Mouse (Mus musculus) midbrain, embryonic 15.5 days (tissue): ENCODE data around the gene Trmt2b. TPM values are rescaled to one million over a fixed set of nuclear protein-coding genes. Genes with fewer than 3 reads are reported as not detected.
A peak's percentile ranks its signal among the peaks of the same experiment; 100 is the strongest.
"Not testable (repeated sequence)": the region's sequence is repeated elsewhere in the genome, so short reads cannot be mapped to it uniquely, and the experiment has no call there.

ENCODE experiments used
- ATAC-seq: fragments of 200-750 bp; cut with Nextera tagmentation; replicated peaks from 2 replicates; pipeline ENCODE4 v1.8.0; 2017; ENCODE audit warnings: moderate TSS enrichment
- H3K27ac ChIP-seq: fragments of 300-500 bp; sonication (generic); 2 replicates; pipeline ENCODE4 v1.5.1; 2015; ENCODE audit warnings: mild to moderate bottlenecking, inconsistent platforms
- H3K27me3 ChIP-seq: fragments of 300-500 bp; sonication (generic); replicated peaks from 2 replicates; pipeline ENCODE4 v1.6.1; 2015; ENCODE audit warnings: inconsistent platforms
- H3K36me3 ChIP-seq: fragments of 300-500 bp; sonication (generic); replicated peaks from 2 replicates; pipeline ENCODE4 v1.6.1; 2015; ENCODE audit warnings: inconsistent platforms
- H3K4me1 ChIP-seq: fragments of 300-500 bp; sonication (generic); 2 replicates; pipeline ENCODE4 v1.6.1; 2015; ENCODE audit warnings: inconsistent platforms
- H3K4me2 ChIP-seq: fragments of 300-500 bp; sonication (generic); 2 replicates; pipeline ENCODE4 v1.6.1; 2015; ENCODE audit warnings: inconsistent platforms, mild to moderate bottlenecking, moderate library complexity
- H3K4me3 ChIP-seq: fragments of 300-500 bp; sonication (generic); 2 replicates; pipeline ENCODE4 v1.5.1; 2015; ENCODE audit warnings: mild to moderate bottlenecking, inconsistent platforms
- H3K9ac ChIP-seq: fragments of 300-500 bp; sonication (generic); 2 replicates; pipeline ENCODE4 v1.6.1; 2015; ENCODE audit warnings: mild to moderate bottlenecking, inconsistent platforms
- H3K9me3 ChIP-seq: fragments of 300-500 bp; sonication (generic); 2 replicates; pipeline ENCODE4 v1.6.1; 2016; ENCODE audit warnings: inconsistent platforms
- WGBS: fragments of 180-500 bp; shearing (Covaris S2); methylation state at CpG from one replicate; pipeline ENCODE4 v1.1.7; 2015; ENCODE audit warnings: mixed read lengths; 5-methylcytosine and 5-hydroxymethylcytosine counted together
- polyA plus RNA-seq: library from polyadenylated mRNA; unstranded; fragments of >200 nt; fragmentation: Nextera tagmentation; extraction: Ambion mirVana; gene quantifications from 2 replicates; pipeline ENCODE4 v1.2.1, GENCODE M21; 2015

Gene Trmt2b
- 4.8 and 5.5 TPM in 2 replicates for polyA plus RNA-seq

GRCm38 (mm10) chrX:134276275-134277160 lies at the start of gene Trmt2b:
Trmt2b (minus strand) TSS chrX:134276984.
- H3K9ac ChIP-seq, result no peak within 1 kb of the TSS
- no peaks in the 10 kb centered on the region; the same call in 1 of the 2 replicates for H3K4me1 ChIP-seq
- ATAC-seq, result peak; percentile 83
- H3K27me3 ChIP-seq, result no peaks in the 10 kb centered on the region; the same call in 1 of the 2 replicates
- peak within 1 kb of the TSS; percentile 57 for H3K4me2 ChIP-seq
- no peak within 1 kb of the TSS for H3K27ac ChIP-seq
- H3K4me3 ChIP-seq, result peak within 1 kb of the TSS; percentile 41
- no peaks in the 10 kb centered on the region for H3K9me3 ChIP-seq
- H3K36me3 ChIP-seq, result no peaks in the 10 kb centered on the region
- 28% methylated on average over 19 of the region's 26 CpGs for WGBS

- ATAC-seq, result no peak
- H3K9me3 ChIP-seq, result no peaks in the 10 kb centered on the region
- H3K36me3 ChIP-seq, result no peaks in the 10 kb centered on the region
- H3K27ac ChIP-seq, result no peak overlapping the region
- H3K9ac ChIP-seq, result no peak overlapping the region
- H3K4me2 ChIP-seq, result no peak overlapping the region
- no peaks in the 10 kb centered on the region for H3K4me1 ChIP-seq
- WGBS, result 90% methylated on average over 2 of the region's 2 CpGs
- no peak overlapping the region for H3K4me3 ChIP-seq
- no peaks in the 10 kb centered on the region for H3K27me3 ChIP-seq
Observed at GRCm38 (mm10) chrX:134319153-134319932, 42.6 kb upstream of the Trmt2b start.

- H3K9me3 ChIP-seq, H3K36me3 ChIP-seq, H3K4me1 ChIP-seq, ATAC-seq, H3K27ac ChIP-seq, H3K4me3 ChIP-seq, H3K4me2 ChIP-seq, H3K27me3 ChIP-seq, H3K9ac ChIP-seq: not testable (repeated sequence)
- 88% methylated on average over 7 of the region's 7 CpGs for WGBS
Observed at GRCm38 (mm10) chrX:134311193-134311592, 34.4 kb upstream of the Trmt2b start.

- ATAC-seq, result peak; percentile 80; the same call in 1 of the 2 replicates
- peak overlapping the region; percentile 41 for H3K4me3 ChIP-seq
- H3K4me1 ChIP-seq, result peaks cover 5% of the 10 kb centered on the region; the same call in 1 of the 2 replicates
- H3K4me2 ChIP-seq, result peak overlapping the region; percentile 53
- H3K27ac ChIP-seq, result no peak overlapping the region
- no peak overlapping the region; the same call in 1 of the 2 replicates for H3K9ac ChIP-seq
- 21% methylated on average over 9 of the region's 9 CpGs for WGBS
- H3K27me3 ChIP-seq, result no peaks in the 10 kb centered on the region
- no peaks in the 10 kb centered on the region for H3K9me3 ChIP-seq
- no peaks in the 10 kb centered on the region for H3K36me3 ChIP-seq
Observed at GRCm38 (mm10) chrX:134308275-134308634, 31.5 kb upstream of the Trmt2b start.

GRCm38 (mm10) chrX:134307534-134308274 lies 30.9 kb upstream of the Trmt2b start, which contains the start of gene Cenpi:
Cenpi (plus strand) TSS chrX:134308084.
- H3K4me2 ChIP-seq, result peak within 1 kb of the TSS; percentile 53
- H3K4me3 ChIP-seq, result peak within 1 kb of the TSS; percentile 41
- peak; percentile 98 for ATAC-seq
- peaks cover 5% of the 10 kb centered on the region; the same call in 1 of the 2 replicates for H3K4me1 ChIP-seq
- H3K9ac ChIP-seq, result no peak within 1 kb of the TSS; the same call in 1 of the 2 replicates
- H3K27me3 ChIP-seq, result no peaks in the 10 kb centered on the region
- H3K9me3 ChIP-seq, result no peaks in the 10 kb centered on the region
- whole genome bisulfite sequencing, result 28% methylated on average over 36 of the region's 36 CpGs
- no peaks in the 10 kb centered on the region for H3K36me3 ChIP-seq
- peak within 1 kb of the TSS; percentile 50 for H3K27ac ChIP-seq

GRCm38 (mm10) chrX:134303287-134303686 lies 26.5 kb upstream of the Trmt2b start:
- 92% methylated on average over 1 of the region's 1 CpGs for WGBS
- H3K27me3 ChIP-seq, result no peaks in the 10 kb centered on the region
- H3K36me3 ChIP-seq, result no peaks in the 10 kb centered on the region
- ATAC-seq, result no peak
- H3K4me2 ChIP-seq, result no peak overlapping the region
- no peaks in the 10 kb centered on the region for H3K9me3 ChIP-seq
- peaks cover 3% of the 10 kb centered on the region; the same call in 1 of the 2 replicates for H3K4me1 ChIP-seq
- H3K4me3 ChIP-seq, result no peak overlapping the region
- H3K9ac ChIP-seq, result no peak overlapping the region
- no peak overlapping the region for H3K27ac ChIP-seq

- Histone ChIP-seq H3K9ac (no peak overlapping the region), H3K9me3 (no peaks in the 10 kb centered on the region), H3K4me1 (0 out of 2 replicates have a peak, but pooled peaks cover 2% of the 10 kb centered on the region), H3K36me3 (no peaks in the 10 kb centered on the region), H3K4me2 (no peak overlapping the region), H3K27me3 (no peaks in the 10 kb centered on the region), H3K27ac (no peak overlapping the region), H3K4me3 (no peak overlapping the region)
- no peak for ATAC-seq
- 48% methylated on average over 5 of the region's 5 CpGs for WGBS
Observed at GRCm38 (mm10) chrX:134300219-134300618, 23.4 kb upstream of the Trmt2b start.

- peak overlapping the region; percentile 62; the same call in 1 of the 2 replicates for H3K9ac ChIP-seq
- WGBS, result 32% methylated on average over 4 of the region's 4 CpGs
- H3K4me3 ChIP-seq, result peak overlapping the region; percentile 57
- H3K4me2 ChIP-seq, result peak overlapping the region; percentile 52
- no peaks in the 10 kb centered on the region for H3K36me3 ChIP-seq
- no peaks in the 10 kb centered on the region for H3K9me3 ChIP-seq
- H3K27me3 ChIP-seq, result no peaks in the 10 kb centered on the region; the same call in 1 of the 2 replicates
- ATAC-seq, result peak; percentile 34
- peak overlapping the region; percentile 85 for H3K27ac ChIP-seq
- 0 out of 2 replicates have a peak, but pooled peaks cover 2% of the 10 kb centered on the region for H3K4me1 ChIP-seq
Observed at GRCm38 (mm10) chrX:134297195-134297594, 20.4 kb upstream of the Trmt2b start.

- Histone ChIP-seq H3K27ac (peak overlapping the region; percentile 85), H3K9ac (peak overlapping the region; percentile 62), H3K36me3 (no peaks in the 10 kb centered on the region), H3K4me2 (peak overlapping the region; percentile 52), H3K27me3 (no peaks in the 10 kb centered on the region; the same call in 1 of the 2 replicates), H3K4me1 (0 out of 2 replicates have a peak, but pooled peaks cover 2% of the 10 kb centered on the region), H3K4me3 (peak overlapping the region; percentile 57), H3K9me3 (no peaks in the 10 kb centered on the region)
- WGBS, result 23% methylated on average over 7 of the region's 7 CpGs
- ATAC-seq, result peak; percentile 48
Observed at GRCm38 (mm10) chrX:134296737-134297136, 20.0 kb upstream of the Trmt2b start.

GRCm38 (mm10) chrX:134296301-134296700 lies 19.5 kb upstream of the Trmt2b start:
- H3K4me2 ChIP-seq, result peak overlapping the region; percentile 52
- no peaks in the 10 kb centered on the region for H3K9me3 ChIP-seq
- H3K4me3 ChIP-seq, result peak overlapping the region; percentile 57
- no peaks in the 10 kb centered on the region; the same call in 1 of the 2 replicates for H3K27me3 ChIP-seq
- H3K9ac ChIP-seq, result peak overlapping the region; percentile 62
- WGBS, result 37% methylated on average over 9 of the region's 9 CpGs
- H3K27ac ChIP-seq, result peak overlapping the region; percentile 85
- ATAC-seq, result peak; percentile 51
- no peaks in the 10 kb centered on the region for H3K36me3 ChIP-seq
- 0 out of 2 replicates have a peak, but pooled peaks cover 2% of the 10 kb centered on the region for H3K4me1 ChIP-seq

GRCm38 (mm10) chrX:134287305-134287704 lies 10.5 kb upstream of the Trmt2b start:
- H3K9me3 ChIP-seq, result no peaks in the 10 kb centered on the region
- H3K4me2 ChIP-seq, result no peak overlapping the region
- H3K27ac ChIP-seq, result no peak overlapping the region
- no peaks in the 10 kb centered on the region for H3K4me1 ChIP-seq
- no peak for ATAC-seq
- WGBS, result 93% methylated on average over 2 of the region's 2 CpGs
- H3K27me3 ChIP-seq, result no peaks in the 10 kb centered on the region; the same call in 1 of the 2 replicates
- H3K36me3 ChIP-seq, result no peaks in the 10 kb centered on the region
- H3K4me3 ChIP-seq, result no peak overlapping the region
- H3K9ac ChIP-seq, result no peak overlapping the region
